Mouse (Mus musculus): ENCODE measurements around the gene Polm. TPM values are rescaled to one million over a fixed set of nuclear protein-coding genes. Genes with fewer than 3 reads are reported as not detected.

Gene Polm
- total and polyA plus RNA-seq, 2 experiments: 2.7 to 13.3 TPM

DNA sequence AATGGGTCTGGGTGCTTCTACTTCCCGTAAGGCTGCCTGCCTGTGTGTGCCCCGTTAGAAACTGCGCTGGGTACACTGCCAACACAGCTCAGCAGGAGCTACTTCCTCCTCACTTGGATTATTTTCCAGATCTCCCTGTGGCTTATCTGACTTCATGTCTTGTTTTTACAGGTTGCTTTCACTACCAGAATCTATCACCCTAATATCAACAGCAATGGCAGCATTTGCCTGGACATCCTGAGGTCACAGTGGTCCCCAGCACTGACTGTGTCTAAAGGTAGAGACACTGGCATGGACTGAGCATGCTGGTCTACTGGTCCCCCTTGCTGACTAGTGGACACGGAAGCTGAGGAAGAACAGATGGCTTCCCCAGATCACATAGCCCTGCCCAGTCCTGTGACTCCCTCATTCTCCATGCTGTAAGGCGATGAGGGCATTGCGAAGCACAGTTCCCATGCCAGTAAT, 57.7 kb downstream of the Polm start:
- H3K4me3 ChIP-seq (ENCODE audit: insufficient read depth, low read depth, low read length): no peak overlapping the region
- 91% methylated on average over 6 of the region's 6 CpGs for WGBS
- H3K27me3 ChIP-seq (ENCODE audit: control insufficient read depth, insufficient read depth, low read length): no peaks in the 10 kb centered on the region
- peaks cover 4% of the 10 kb centered on the region; the same call in 1 of the 2 replicates for H3K4me1 ChIP-seq (ENCODE audit: control insufficient read depth, insufficient read depth, low read length)
- TF ChIP-seq CTCF (IDR thresholded peaks at IDR 0.05; ENCODE audit: low read depth, low read length): no peak
- no peak for TF ChIP-seq POLR2A (IDR thresholded peaks at IDR 0.05; ENCODE audit: extremely low read depth, insufficient read depth, low read length)
- no peak overlapping the region for H3K27ac ChIP-seq (replicated peaks; ENCODE audit: insufficient read depth, low read depth, low read length)
- H3K79me2 ChIP-seq (ENCODE audit: control insufficient read depth, insufficient read depth, low read length): no peaks in the 10 kb centered on the region
- DNase-seq (ENCODE audit: extremely low read depth, low read depth, low spot score): no peak
- H3K36me3 ChIP-seq (ENCODE audit: control insufficient read depth, insufficient read depth, low read length): no peaks in the 10 kb centered on the region
- no peak overlapping the region for H3K9ac ChIP-seq (ENCODE audit: low read depth, low read length)

DNA sequence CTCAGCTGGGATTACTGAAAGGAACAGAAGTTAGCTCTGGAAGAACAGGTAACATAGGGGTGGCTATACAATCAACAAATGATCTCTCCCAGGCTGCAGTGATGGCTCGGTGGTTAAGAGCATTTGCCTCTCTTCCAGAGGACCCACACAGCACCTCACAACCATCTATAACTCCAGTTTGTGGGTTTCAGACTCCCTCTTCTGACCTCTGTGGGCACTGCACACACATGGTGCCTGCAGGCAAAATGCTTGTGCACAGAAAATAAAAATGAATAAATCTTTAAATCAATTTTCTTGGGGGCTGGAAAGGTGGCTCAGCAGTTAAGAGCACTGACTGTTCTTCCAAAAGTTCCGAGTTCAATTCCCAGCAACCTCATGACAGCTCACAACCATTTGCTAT, 59.3 kb downstream of the Polm start:
- WGBS: 85% methylated on average over 2 of the region's 2 CpGs
- DNase-seq (ENCODE audit: extremely low read depth, low read depth, low spot score): no peak
- no peaks in the 10 kb centered on the region for H3K27me3 ChIP-seq (ENCODE audit: control insufficient read depth, insufficient read depth, low read length)
- H3K36me3 ChIP-seq (ENCODE audit: control insufficient read depth, insufficient read depth, low read length): no peaks in the 10 kb centered on the region
- H3K9ac ChIP-seq (ENCODE audit: low read depth, low read length): no peak overlapping the region
- no peak overlapping the region for H3K27ac ChIP-seq (replicated peaks; ENCODE audit: insufficient read depth, low read depth, low read length)
- no peaks in the 10 kb centered on the region for H3K79me2 ChIP-seq (ENCODE audit: control insufficient read depth, insufficient read depth, low read length)
- no peak overlapping the region for H3K4me3 ChIP-seq (ENCODE audit: insufficient read depth, low read depth, low read length)
- TF ChIP-seq POLR2A (IDR thresholded peaks at IDR 0.05; ENCODE audit: extremely low read depth, insufficient read depth, low read length): no peak
- peak; percentile 42; the same call in 1 of the 2 replicates for TF ChIP-seq CTCF (IDR thresholded peaks at IDR 0.05; ENCODE audit: low read depth, low read length)
- H3K4me1 ChIP-seq (ENCODE audit: control insufficient read depth, insufficient read depth, low read length): peaks cover 4% of the 10 kb centered on the region; the same call in 1 of the 2 replicates

Other genes starting within 250 kb of the Polm start
- gene Mrps24, start 122.3 kb downstream of the Polm start, total RNA-seq (2014; rRNA removed): 90.7 and 107 TPM in 2 replicates
- 269 and 290 TPM in 2 replicates for gene Mrps24, start 122.3 kb downstream of the Polm start, polyA plus RNA-seq (2012; rRNA removed)
- 9.5 and 12.3 TPM in 2 replicates for gene Urgcp, start 75.6 kb downstream of the Polm start, total RNA-seq (2014; rRNA removed)
- gene Urgcp, start 75.6 kb downstream of the Polm start, polyA plus RNA-seq (2012; rRNA removed): 15.2 and 16.8 TPM in 2 replicates
- gene Dbnl, start 49.5 kb downstream of the Polm start, total RNA-seq (2014; rRNA removed): 17.0 and 17.5 TPM in 2 replicates
- 25.6 and 27.1 TPM in 2 replicates for gene Dbnl, start 49.5 kb downstream of the Polm start, polyA plus RNA-seq (2012; rRNA removed)
- gene Pgam2, start 34.3 kb downstream of the Polm start, total RNA-seq (2014; rRNA removed): 0.13 and 0.92 TPM in 2 replicates
- gene Pgam2, start 34.3 kb downstream of the Polm start, polyA plus RNA-seq (2012; rRNA removed): not detected in 2 replicates
- 0.83 and 1.7 TPM in 2 replicates for gene Aebp1, start 23.9 kb upstream of the Polm start, total RNA-seq (2014; rRNA removed)
- gene Aebp1, start 23.9 kb upstream of the Polm start, polyA plus RNA-seq (2012; rRNA removed): 1.4 and 1.6 TPM in 2 replicates
- gene Pold2, start 40.3 kb upstream of the Polm start, total RNA-seq (2014; rRNA removed): 10.7 and 22.1 TPM in 2 replicates
- gene Pold2, start 40.3 kb upstream of the Polm start, polyA plus RNA-seq (2012; rRNA removed): 59.5 and 81.1 TPM in 2 replicates
- gene Myl7, start 60.8 kb upstream of the Polm start, total RNA-seq (2014; rRNA removed): 0.65 and 0.67 TPM in 2 replicates
- gene Myl7, start 60.8 kb upstream of the Polm start, polyA plus RNA-seq (2012; rRNA removed): 0.55 and 0.64 TPM in 2 replicates
- gene Gck, start 112.1 kb upstream of the Polm start, total RNA-seq (2014; rRNA removed): 69.5 and 94.4 TPM in 2 replicates
- gene Gck, start 112.1 kb upstream of the Polm start, polyA plus RNA-seq (2012; rRNA removed): 112 and 155 TPM in 2 replicates
- gene Ykt6, start 117.7 kb upstream of the Polm start, total RNA-seq (2014; rRNA removed): 41.6 and 41.8 TPM in 2 replicates
- gene Ykt6, start 117.7 kb upstream of the Polm start, polyA plus RNA-seq (2012; rRNA removed): 37.4 and 39.9 TPM in 2 replicates
- gene Camk2b, start 228.3 kb upstream of the Polm start, total RNA-seq (2014; rRNA removed): 6.4 and 8.5 TPM in 2 replicates
- gene Camk2b, start 228.3 kb upstream of the Polm start, polyA plus RNA-seq (2012; rRNA removed): 2.9 and 8.1 TPM in 2 replicates

Data from liver, adult 2 months (tissue).